Mouse (Mus musculus) hematopoietic stem cell, adult 5-6 weeks (primary cell): ENCODE data around the gene Med9. TPM values are rescaled to one million over a fixed set of nuclear protein-coding genes. Genes with fewer than 3 reads are reported as not detected.

Source experiments
- ATAC-seq, 2 experiments: fragments of 125-278 bp in 1 of 2; replicated peaks in 1 of 2; 2 replicates each; pipeline ENCODE4 v1.8.0; 2016 to 2017; ENCODE audit warnings: inconsistent platforms in 2 of 2, mild to moderate bottlenecking in 2 of 2, moderate number of reproducible peaks in 2 of 2, low read depth in 1 of 2, moderate TSS enrichment in 1 of 2; ENCODE audit not compliant: low FRiP score in 2 of 2, poor library complexity in 2 of 2, severe bottlenecking in 2 of 2, insufficient read depth in 1 of 2, low TSS enrichment in 1 of 2
- total RNA-seq: library from RNA; stranded (forward); fragments of 172-1452, 232-1000 nt; gene quantifications from 2 replicates; pipeline ENCODE4 v1.2.3, GENCODE M21; 2017

The Med9 gene
- 19.6 and 20.4 TPM in 2 replicates for total RNA-seq

GRCm38 (mm10) chr11:59947752-59948400 is at the start of gene Med9:
Gene Med9 (plus strand): TSS chr11:59948206.
- peak; percentile 94 to 96 for ATAC-seq

- ATAC-seq: peak in 1 of 2 experiments; percentile 14; a peak in 1 of 4 replicates
Observed at GRCm38 (mm10) chr11:59899711-59900685, 48.0 kb upstream of the Med9 start.

GRCm38 (mm10) chr11:59900995-59901394 is 47.0 kb upstream of the Med9 start:
- ATAC-seq: no peak

- ATAC-seq: no peak; a peak in 1 of 4 replicates
Observed at GRCm38 (mm10) chr11:59902045-59902726, 45.8 kb upstream of the Med9 start.

GRCm38 (mm10) chr11:59906521-59907123 is 41.4 kb upstream of the Med9 start:
- no peak for ATAC-seq

- ATAC-seq: no peak
Observed at GRCm38 (mm10) chr11:59908446-59908845, 39.6 kb upstream of the Med9 start.

- ATAC-seq: no peak
Observed at GRCm38 (mm10) chr11:59910586-59910985, 37.4 kb upstream of the Med9 start.

GRCm38 (mm10) chr11:59911523-59911922 is 36.5 kb upstream of the Med9 start:
- ATAC-seq: no peak

- no peak for ATAC-seq
Observed at GRCm38 (mm10) chr11:59913702-59914101, 34.3 kb upstream of the Med9 start.

GRCm38 (mm10) chr11:59918014-59918413 is 30.0 kb upstream of the Med9 start:
- no peak for ATAC-seq

- no peak for ATAC-seq
Observed at GRCm38 (mm10) chr11:59919401-59919800, 28.6 kb upstream of the Med9 start.

- ATAC-seq: peak; percentile 22 to 48; a peak in 1 of 4 replicates
Observed at GRCm38 (mm10) chr11:59920331-59920730, 27.7 kb upstream of the Med9 start.

GRCm38 (mm10) chr11:59921265-59921664 is 26.7 kb upstream of the Med9 start:
- no peak for ATAC-seq

GRCm38 (mm10) chr11:59930031-59930430 is 18.0 kb upstream of the Med9 start:
- ATAC-seq: no peak

- ATAC-seq: no peak
Observed at GRCm38 (mm10) chr11:59932560-59933337, 15.3 kb upstream of the Med9 start.

GRCm38 (mm10) chr11:59933943-59934342 is 14.1 kb upstream of the Med9 start:
- no peak for ATAC-seq

- ATAC-seq: no peak
Observed at GRCm38 (mm10) chr11:59937023-59937422, 11.0 kb upstream of the Med9 start.
